Mouse (Mus musculus) layer of hippocampus, adult 9-10 months (tissue): ENCODE measurements at regions not wholly inside any gene's neighbourhood (a gene's known extent, or its start where the extent isn't known, plus 50 kb on each side); places are given as distances from the start of the nearest gene placed in this dataset.

Experiments
- DNase-seq: peaks from one replicate; pipeline ENCODE4 v3.0.0; 2022; ENCODE audit warnings: low spot score

- no peak for DNase-seq
Measured at GRCm38 (mm10) chr1:41411641-41412040, 606.2 kb downstream of the Tmem182 start.

- no peak for DNase-seq
Measured at GRCm38 (mm10) chr1:41412078-41412477, 606.7 kb downstream of the Tmem182 start.

- no peak for DNase-seq
Measured at GRCm38 (mm10) chr1:41420489-41421327, 615.3 kb downstream of the Tmem182 start.

GRCm38 (mm10) chr1:41427853-41428252, 622.5 kb downstream of the Tmem182 start:
- DNase-seq = no peak

- DNase-seq = no peak
Measured at GRCm38 (mm10) chr1:41431127-41431690, 625.8 kb downstream of the Tmem182 start.

GRCm38 (mm10) chr1:41435379-41435778, 630.0 kb downstream of the Tmem182 start:
- DNase-seq = no peak

GRCm38 (mm10) chr1:41449972-41450371, 644.6 kb downstream of the Tmem182 start:
- DNase-seq = no peak
